Mouse (Mus musculus) right cerebral cortex, adult 18-20 months (tissue): ENCODE data around the gene B3glct.

Experiments used
- DNase-seq: peaks from one replicate; pipeline ENCODE4 v3.0.0; 2022; ENCODE audit warnings: mixed read lengths

B3glct gene

DNA sequence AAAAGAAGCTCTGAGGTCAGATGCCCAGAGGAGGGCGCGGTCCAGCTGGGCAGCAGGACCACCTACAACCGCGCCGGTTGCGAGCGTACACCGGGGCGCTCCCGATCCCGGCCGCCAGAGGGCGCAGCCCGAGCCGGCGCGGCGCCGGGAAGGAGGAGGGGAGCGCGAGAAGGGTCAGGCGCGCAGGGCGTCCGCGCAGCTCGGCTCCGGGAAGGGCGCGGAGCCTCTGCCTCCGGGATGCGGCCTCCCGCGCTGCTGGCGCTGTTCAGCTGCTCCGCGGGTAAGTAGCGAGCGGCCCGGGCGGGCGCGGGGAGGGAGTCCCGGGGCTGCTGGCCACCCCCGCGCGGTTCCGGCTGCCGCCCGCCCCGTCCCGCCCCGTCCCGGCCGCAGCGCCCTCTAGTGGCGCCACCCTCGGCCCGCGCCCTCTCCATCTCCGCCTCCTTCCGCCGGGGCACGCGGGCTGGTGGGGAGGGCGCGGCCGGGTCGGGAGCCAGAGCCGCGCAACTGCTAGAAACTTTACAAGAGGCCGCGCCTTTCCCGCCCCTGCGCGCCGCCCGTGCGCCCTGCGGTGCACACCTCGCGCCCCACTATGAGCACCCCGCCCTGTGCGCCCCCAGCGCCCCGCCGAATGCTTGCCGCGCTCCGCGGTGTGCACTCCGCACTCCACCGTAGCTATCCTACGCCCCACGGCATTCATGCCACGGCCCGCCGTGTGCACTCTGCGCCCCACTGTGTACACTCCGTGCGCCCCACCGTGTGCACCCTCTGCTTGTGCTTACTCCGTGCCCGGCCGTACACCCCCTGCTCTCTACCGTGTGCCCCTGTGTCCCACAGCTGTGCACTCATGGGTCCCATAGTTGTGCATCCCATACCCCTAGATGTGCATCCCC, at the start of gene B3glct:
B3glct (plus strand) TSS at position 131 of the 890 bp plus-strand sequence.
- DNase-seq = peak; percentile 80

- no peak for DNase-seq
Observed at GRCm38 (mm10) chr5:149634409-149635035, 43.5 kb upstream of the B3glct start.

- DNase-seq = no peak
Observed at GRCm38 (mm10) chr5:149635556-149635955, 42.5 kb upstream of the B3glct start.

- peak; percentile 99 for DNase-seq
Observed at GRCm38 (mm10) chr5:149636075-149636920, 41.7 kb upstream of the B3glct start, which contains the start of gene Hsph1. TSS of gene Hsph1 (minus strand) at chr5:149636376.

- DNase-seq = no peak
Observed at GRCm38 (mm10) chr5:149637306-149637705, 40.7 kb upstream of the B3glct start.

DNA sequence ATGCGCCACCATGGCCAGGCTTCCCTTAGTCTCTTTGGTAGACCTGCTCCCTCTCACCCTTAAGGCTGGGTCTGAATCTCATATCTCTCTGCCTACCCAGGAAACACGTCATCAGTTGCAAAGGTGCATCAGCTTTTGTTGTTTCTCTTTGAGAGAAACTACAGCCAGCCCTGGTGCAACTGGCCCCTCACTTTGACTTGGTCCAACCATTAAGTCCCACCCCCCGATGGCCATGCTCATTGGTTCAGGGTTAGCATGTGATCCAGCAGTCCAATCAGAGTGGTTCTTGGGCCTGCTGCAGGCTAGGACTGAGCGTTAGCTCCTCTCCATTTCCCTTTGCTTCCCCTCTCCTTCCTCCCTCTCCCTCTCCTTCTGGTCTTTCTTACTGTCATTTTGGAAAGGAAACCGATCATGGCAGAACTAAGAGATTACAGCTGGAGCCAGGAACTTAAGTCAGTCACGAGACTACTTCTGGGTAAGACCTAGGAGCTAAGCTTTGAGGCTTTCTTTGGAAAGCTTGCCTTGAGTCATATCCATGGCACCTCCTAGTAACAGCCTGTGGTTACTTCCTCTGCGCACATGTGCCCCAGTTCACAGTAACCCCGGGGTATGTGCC, 36.6 kb upstream of the B3glct start:
- no peak for DNase-seq

GRCm38 (mm10) chr5:149642366-149642765, 35.7 kb upstream of the B3glct start:
- DNase-seq = no peak

DNA sequence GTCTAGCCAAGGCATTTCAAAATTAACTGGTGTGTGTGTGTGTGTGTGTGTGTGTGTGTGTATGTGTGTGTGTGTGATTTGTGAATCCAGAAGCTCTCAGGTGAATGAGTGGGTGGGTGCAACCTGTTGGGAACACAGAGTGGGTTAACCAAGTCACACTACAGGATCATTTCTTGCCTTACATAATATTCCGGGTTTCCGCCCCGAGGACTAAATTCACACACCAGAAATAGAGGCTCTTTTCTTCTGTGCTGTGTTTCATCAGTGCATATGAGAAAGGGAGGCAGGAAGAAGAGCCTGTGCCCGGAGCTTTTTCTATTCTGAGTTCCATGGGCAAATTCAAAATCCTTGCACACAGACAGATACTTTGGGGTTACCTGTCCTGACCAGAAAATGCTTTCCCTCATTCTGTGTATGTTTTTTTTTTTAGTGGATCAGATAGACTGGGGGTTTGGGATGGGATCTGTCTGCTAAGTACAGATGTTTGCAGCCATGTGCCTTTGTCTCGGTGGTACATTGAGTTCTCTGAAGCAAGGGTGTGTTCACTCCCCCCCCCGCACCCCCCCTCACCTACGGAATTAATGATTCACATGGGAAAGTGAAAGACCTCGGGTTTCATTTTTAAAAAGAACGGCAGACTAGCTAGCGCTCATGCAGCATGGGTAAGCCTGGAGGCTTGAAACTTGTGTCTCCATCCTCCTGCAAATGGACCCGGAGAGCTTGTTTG, 35.1 kb upstream of the B3glct start:
- DNase-seq = peak; percentile 54

DNA sequence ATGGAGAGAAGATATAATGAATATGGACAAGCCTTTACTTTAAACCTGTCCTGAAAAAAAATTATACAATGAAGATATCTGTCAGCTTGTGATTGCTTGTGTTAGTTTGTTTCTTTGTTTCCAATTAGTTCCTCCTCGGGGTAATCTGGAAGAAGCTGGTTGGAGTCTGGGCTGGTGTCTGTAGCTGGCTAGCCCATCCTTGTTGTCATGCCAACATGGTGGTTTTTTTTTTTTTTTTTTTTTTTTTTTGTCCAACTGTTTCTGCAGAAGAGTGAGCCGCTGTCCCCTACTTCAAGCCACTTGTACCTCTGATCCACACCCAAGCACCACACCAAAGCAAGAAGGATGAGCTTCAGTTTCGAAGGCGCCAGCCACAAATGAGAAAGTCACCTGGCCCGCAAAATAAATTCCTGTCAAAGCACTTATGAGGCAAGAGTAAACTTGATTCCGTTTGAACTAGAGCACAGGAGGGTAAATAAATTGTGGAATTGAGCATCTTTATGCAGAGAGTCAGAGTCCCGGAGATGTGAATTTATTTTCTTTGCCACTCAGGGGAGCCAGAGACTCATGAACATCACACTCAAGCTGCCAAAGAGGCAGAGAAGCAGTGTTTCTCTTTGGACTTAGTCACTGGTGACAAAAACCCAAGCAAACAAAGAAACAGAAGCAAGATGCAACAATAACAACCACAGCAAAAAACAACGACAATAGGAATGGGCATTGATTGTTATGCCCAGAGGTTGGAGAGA, 30.5 kb upstream of the B3glct start:
- DNase-seq = no peak

DNA sequence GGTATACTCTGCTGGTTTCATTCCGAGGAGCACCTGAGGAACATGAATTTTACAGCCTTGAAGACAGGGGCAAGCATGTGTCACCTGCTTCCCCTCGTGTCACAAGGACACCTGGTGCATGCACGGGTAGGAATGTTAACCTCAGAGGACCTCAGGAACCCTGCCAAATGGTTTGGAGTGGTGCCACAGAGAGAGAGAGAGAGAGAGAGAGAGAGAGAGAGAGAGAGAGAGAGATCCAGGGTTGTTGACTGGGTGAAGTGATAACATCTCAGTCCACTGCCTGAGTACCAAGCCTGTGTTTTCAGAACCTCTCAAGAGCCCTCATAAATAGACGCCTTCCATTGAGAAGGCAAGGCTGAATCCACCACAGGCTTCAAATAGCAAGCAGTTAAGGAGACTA, 29.8 kb upstream of the B3glct start:
- no peak for DNase-seq

GRCm38 (mm10) chr5:149648895-149649406, 29.1 kb upstream of the B3glct start:
- no peak for DNase-seq

GRCm38 (mm10) chr5:149649499-149650178, 28.4 kb upstream of the B3glct start:
- no peak for DNase-seq

GRCm38 (mm10) chr5:149650179-149650553, 27.9 kb upstream of the B3glct start:
- no peak for DNase-seq

- no peak for DNase-seq
Observed at GRCm38 (mm10) chr5:149655636-149656035, 22.4 kb upstream of the B3glct start.

DNA sequence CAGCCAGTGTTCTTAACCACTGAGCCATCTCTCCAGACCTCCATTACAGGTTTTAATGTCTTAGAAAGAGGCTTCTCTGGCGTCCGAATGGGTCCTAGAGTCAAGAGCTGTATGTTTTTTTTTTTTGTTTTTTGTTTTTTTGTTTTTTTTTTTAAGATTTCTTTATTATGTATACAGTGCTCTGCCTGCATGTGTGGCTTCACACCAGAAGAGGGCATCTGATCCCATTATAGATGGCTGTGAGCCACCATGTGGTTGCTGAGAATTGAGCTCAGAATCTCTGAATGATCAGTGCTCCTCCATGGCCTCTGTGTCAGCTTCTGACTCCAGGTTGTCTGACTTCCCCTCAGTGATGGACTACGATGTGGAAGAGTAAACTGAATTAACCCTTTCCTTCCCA, 20.0 kb upstream of the B3glct start:
- DNase-seq = no peak

GRCm38 (mm10) chr5:149658741-149659413, 19.2 kb upstream of the B3glct start:
- DNase-seq = no peak

DNA sequence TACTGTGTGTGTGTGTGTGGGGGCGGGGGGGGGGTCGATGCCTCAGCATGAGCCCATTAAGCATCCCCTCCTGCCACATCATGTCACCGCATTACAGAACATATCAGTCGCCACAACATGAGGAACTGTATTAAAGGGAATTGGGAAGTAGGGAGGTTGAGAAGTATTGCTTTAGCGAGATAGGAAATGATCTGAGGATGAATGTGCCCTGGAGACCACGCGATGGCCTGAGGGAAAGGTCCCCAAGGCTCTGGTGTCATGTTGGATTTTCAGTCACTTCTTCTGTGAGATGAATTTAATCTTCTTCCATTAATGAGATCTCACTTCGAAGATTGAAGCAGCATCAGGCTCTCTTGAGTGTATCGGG, 18.6 kb upstream of the B3glct start:
- no peak for DNase-seq

GRCm38 (mm10) chr5:149661428-149661827, 16.6 kb upstream of the B3glct start:
- DNase-seq = no peak

- DNase-seq = no peak
Observed at GRCm38 (mm10) chr5:149662980-149663379, 15.1 kb upstream of the B3glct start.

- no peak for DNase-seq
Observed at GRCm38 (mm10) chr5:149663417-149663816, 14.6 kb upstream of the B3glct start.
